Mouse (Mus musculus) fibroblast of lung, adult 2 months (primary cell): ENCODE results near the gene Btbd35f15.
"Not testable (repeated sequence)": the region's sequence is repeated elsewhere in the genome, so short reads cannot be mapped to it uniquely, and the experiment has no call there.

Source experiments
- DNase-seq: peaks from one replicate; pipeline ENCODE4 v3.0.0-alpha.2; 2011; ENCODE audit warnings: low read depth

Btbd35f15 gene

GRCm38 (mm10) chrX:33577214-33577613, at the start of gene Btbd35f15:
Btbd35f15 (minus strand) TSS chrX:33577314.
- DNase-seq, result not testable (repeated sequence)
